Mouse (Mus musculus) cerebellum, adult 2 months (tissue): Measurements from ENCODE around the gene Nrap. TPM values are rescaled to one million over a fixed set of nuclear protein-coding genes. Genes with fewer than 3 reads are reported as not detected.
"Not testable (repeated sequence)": the region's sequence is repeated elsewhere in the genome, so short reads cannot be mapped to it uniquely, and the experiment has no call there.

Source experiments
- DNase-seq, 2 experiments: peaks; one replicate each; pipeline ENCODE4 v3.0.0; 2021
- H3K27ac ChIP-seq: fragments of 200-500 bp; 2 replicates; pipeline ENCODE4 v1.5.1; 2012; ENCODE audit warnings: low read length, control low read depth, inconsistent platforms; ENCODE audit not compliant: insufficient read depth
- H3K27me3 ChIP-seq: fragments of 200-500 bp; 2 replicates; pipeline ENCODE4 v1.6.1; 2012; ENCODE audit warnings: inconsistent platforms, mild to moderate bottlenecking, low read length, moderate library complexity; ENCODE audit not compliant: control insufficient read depth, insufficient read depth
- H3K4me1 ChIP-seq: fragments of 200-500 bp; 2 replicates; pipeline ENCODE4 v1.6.1; 2011; ENCODE audit warnings: low read length; ENCODE audit not compliant: control insufficient read depth, insufficient read depth
- H3K4me3 ChIP-seq: fragments of 200-500 bp; replicated peaks from 2 replicates; pipeline ENCODE3; 2011; ENCODE audit warnings: mild to moderate bottlenecking, low read depth, low read length, control low read depth; ENCODE audit not compliant: insufficient read depth
- CTCF ChIP-seq: fragments of 200-500 bp; IDR thresholded peaks from 2 replicates; pipeline ENCODE4 v1.5.1; 2011; ENCODE audit warnings: low read depth, mild to moderate bottlenecking, control low read depth, low read length, moderate library complexity, borderline replicate concordance; ENCODE audit not compliant: insufficient read depth
- POLR2A ChIP-seq: fragments of 200-500 bp; IDR thresholded peaks from 2 replicates; pipeline ENCODE4 v1.6.1; 2011; ENCODE audit warnings: low read length, control low read depth, borderline replicate concordance; ENCODE audit not compliant: insufficient read depth
- WGBS: fragments of 180-500 bp; shearing (Covaris S2); methylation state at CpG from one replicate; pipeline ENCODE4 v1.1.7; 2018; 5-methylcytosine and 5-hydroxymethylcytosine counted together
- polyA plus RNA-seq: library from polyadenylated mRNA; depleted of rRNA; stranded (reverse); fragments of >200 nt; gene quantifications from 2 replicates; pipeline ENCODE4 v1.2.3, GENCODE M21; 2012

Gene Nrap
- polyA plus RNA-seq, 1 experiment, result 0.74 TPM

DNA sequence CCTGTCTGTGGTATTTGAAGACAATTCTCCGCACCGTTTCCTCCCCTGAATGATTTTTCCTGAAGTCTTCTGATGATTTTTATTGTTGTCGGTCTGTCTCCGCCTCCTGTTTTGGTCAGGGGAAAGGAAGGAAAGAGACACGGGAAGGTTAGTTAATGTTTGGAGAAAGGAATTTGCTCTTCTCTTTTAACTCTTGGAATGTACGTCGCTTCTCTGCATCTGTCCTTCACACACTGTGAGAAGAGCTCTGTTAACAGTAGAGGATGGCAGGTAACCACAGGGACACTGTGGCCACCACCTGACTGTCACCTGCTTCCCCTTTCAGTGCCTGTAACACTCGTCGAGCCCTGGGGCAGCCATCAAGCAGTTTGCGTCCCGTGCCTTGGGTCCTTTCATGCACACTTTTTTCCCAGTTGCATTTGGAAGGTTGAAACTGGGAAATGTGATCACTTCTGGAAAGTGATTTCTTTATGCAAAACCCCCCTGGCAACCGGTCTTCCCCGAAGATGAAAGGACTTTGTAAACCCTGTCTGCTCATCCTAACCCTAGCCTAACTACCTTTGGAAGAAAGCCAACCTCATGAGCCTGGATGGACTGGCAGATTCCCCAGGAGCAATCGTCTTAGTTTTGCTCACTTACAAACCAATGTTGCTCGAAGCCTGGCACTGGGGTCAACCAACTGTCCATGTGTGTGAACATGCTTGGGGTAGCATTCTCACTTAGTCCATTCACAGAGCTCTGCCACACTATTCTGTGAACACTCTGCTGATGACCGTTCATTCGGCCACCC, 35.0 kb upstream of the Nrap start:
- TF ChIP-seq CTCF (no peak), POLR2A (no peak)
- WGBS, result 71% methylated on average over 17 of the region's 17 CpGs
- Histone ChIP-seq H3K4me1 (no peaks in the 10 kb centered on the region), H3K27me3 (no peaks in the 10 kb centered on the region), H3K4me3 (no peak overlapping the region), H3K27ac (no peak overlapping the region)
- DNase-seq, result no peak

DNA sequence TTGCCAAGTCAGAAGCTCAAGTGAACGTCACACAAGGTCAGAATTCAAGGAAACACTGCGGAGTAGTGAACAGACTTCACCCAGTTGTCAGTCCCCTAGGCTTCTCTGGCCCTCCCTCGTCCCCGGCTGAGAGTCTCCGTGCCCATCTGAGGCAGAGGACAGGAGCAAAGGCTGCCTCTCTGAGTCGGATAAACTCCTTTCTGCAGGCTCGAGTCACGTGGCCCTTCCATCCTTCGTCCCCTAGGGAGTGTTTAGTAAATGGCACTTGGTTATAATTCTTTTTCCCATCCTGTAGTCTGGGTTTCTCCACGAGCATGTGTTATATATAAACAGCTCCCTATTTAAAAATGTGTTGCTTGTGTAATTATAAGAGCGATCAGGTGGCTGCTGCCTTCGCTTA, 33.5 kb upstream of the Nrap start:
- no peak for DNase-seq
- Histone ChIP-seq H3K4me1 (no peaks in the 10 kb centered on the region), H3K27me3 (no peaks in the 10 kb centered on the region), H3K4me3 (no peak overlapping the region), H3K27ac (no peak overlapping the region)
- TF ChIP-seq CTCF (no peak), POLR2A (no peak)
- WGBS, result 55% methylated on average over 12 of the region's 12 CpGs

DNA sequence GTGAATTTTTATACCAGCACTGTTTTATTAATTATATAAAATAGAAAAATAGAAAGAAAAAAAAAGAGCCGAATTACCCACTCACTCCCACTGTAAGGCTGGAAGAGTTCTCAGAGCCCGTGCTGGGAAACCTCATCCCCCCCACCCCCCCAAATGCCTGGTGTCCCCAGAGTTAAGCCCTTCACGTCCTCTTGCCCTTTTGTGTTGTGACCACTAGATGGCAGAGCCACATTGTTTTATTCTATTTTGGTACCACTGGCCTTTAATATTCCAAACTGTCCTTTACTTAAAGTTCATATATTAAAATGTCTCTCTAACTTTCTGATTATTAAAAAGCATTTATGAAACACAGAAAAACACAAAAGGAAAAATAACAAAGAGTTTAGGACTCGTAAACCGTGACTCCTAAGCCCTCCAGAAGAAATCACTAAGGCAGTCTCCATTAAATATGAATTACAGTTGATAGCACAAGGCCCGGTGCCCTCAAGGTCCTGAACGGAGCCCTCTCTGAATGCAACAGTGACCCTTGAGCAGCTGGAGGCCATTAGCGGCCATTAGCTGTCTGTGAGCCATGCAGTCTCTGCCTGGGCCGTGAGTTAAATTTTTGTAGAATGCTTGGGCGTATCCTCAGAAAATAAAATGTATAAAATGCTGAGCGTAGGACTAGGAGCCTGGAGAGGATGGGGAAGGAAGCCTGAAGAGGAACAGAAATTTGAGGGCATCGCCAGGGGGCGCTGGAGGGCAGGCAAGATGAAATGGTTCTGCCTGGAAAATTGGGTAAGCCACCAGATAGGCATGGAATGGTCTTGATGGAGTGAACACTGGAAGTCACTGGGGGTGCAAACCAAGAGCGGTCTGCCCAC, 32.9 kb upstream of the Nrap start:
- no peak overlapping the region for H3K4me3 ChIP-seq
- peak; percentile 74 to 83 for DNase-seq
- TF ChIP-seq CTCF, result peak; percentile 84
- TF ChIP-seq POLR2A, result no peak
- no peaks in the 10 kb centered on the region for H3K27me3 ChIP-seq
- H3K4me1 ChIP-seq, result no peaks in the 10 kb centered on the region
- WGBS, result 26% methylated on average over 14 of the region's 14 CpGs
- H3K27ac ChIP-seq, result no peak overlapping the region

DNA sequence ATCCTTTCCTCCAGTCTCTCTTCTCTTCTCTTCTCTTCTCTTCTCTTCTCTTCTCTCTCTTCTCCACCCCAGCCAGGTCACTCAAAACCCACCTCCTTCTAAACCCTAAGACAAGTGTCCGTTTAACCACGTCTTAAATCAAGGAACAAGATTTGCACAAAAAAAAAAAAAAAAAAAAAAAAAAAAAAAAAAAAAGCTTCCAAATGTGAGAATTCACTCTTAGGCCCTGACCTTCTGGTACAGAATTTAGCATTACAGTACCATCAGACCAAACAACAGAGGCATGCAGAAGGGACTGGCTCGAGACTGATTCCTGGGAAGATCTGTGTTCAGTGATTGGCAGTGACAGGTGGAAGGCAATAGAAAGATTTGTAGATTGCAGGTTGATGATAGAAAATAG, 30.5 kb upstream of the Nrap start:
- TF ChIP-seq CTCF (no peak), POLR2A (no peak)
- 81% methylated on average over 3 of the region's 3 CpGs for WGBS

DNA sequence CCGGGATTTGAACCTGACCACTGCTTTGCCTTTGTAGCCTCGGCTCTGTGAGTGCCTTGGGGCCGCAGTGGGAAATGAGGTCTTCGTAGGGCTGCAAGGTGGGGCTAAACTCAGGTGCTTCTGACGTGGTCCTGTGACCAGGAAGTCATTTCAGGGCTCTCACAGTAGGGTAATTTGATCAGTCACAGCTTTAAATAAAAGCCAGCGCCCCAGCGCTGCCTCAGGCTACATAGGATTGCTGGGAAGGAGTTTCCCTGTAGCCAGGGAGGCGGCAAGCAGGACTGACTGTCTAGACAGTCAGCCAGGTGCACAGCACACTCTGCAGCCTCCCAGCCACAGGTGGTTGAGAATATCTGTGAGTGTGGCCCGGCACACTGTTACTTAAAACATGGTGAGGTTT, 29.6 kb upstream of the Nrap start:
- 74% methylated on average over 9 of the region's 9 CpGs for WGBS
- TF ChIP-seq POLR2A, result no peak
- no peak for TF ChIP-seq CTCF
- Histone ChIP-seq H3K27me3 (no peaks in the 10 kb centered on the region), H3K4me1 (no peaks in the 10 kb centered on the region), H3K27ac (no peak overlapping the region), H3K4me3 (no peak overlapping the region)
- no peak for DNase-seq

More for the DNA sequence above, 30.5 kb upstream of the Nrap start:
- no peak overlapping the region for H3K4me3 ChIP-seq
- no peak for DNase-seq
- H3K27me3 ChIP-seq, result no peaks in the 10 kb centered on the region
- H3K4me1 ChIP-seq, result no peaks in the 10 kb centered on the region
- H3K27ac ChIP-seq, result no peak overlapping the region

DNA sequence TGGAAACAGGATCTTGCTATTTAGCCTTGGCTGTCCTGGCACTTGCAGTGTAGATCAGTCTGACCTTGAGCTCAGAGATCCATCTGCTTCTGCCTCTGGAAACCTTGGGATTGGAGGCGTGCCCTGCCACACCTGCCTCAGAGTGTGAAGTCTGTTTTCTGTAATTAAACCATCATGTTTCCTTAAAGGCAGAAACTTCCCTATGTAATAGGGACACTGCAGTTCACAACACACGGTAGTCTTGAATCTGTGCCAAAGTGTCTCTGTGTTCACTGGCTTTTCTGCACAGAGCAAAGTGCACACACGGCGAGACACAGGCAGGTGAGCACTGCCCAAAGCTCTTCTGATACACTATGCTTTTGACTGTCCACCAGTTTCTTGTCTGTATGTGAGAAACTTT, 28.6 kb upstream of the Nrap start:
- H3K4me3 ChIP-seq, result no peak overlapping the region
- 54% methylated on average over 4 of the region's 4 CpGs for WGBS
- no peak for TF ChIP-seq CTCF
- no peak for TF ChIP-seq POLR2A

DNA sequence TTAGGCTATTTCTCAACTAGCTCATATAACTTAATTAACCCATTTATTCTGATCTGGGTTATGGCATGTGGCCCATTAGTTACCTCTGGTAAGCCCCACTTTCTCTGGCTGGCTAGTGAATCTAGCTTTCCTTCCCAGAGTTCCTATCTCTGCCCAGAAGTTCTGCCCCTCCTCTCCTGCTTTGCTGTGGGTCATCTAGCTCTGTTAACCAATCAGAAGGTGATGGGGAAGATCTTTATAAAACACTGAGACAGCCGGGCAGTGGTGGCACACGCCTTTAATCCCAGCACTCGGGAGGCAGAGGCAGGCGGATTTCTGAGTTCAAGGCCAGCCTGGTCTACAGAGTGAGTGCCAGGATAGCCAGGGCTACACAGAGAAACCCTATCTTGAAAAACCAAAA, 20.0 kb upstream of the Nrap start:
- DNase-seq, H3K27ac ChIP-seq: not testable (repeated sequence)
- 100% methylated on average over 4 of the region's 4 CpGs for WGBS

More for the DNA sequence above, 28.6 kb upstream of the Nrap start:
- Histone ChIP-seq H3K27me3 (no peaks in the 10 kb centered on the region), H3K4me1 (no peaks in the 10 kb centered on the region), H3K27ac (no peak overlapping the region)
- DNase-seq, result no peak

DNA sequence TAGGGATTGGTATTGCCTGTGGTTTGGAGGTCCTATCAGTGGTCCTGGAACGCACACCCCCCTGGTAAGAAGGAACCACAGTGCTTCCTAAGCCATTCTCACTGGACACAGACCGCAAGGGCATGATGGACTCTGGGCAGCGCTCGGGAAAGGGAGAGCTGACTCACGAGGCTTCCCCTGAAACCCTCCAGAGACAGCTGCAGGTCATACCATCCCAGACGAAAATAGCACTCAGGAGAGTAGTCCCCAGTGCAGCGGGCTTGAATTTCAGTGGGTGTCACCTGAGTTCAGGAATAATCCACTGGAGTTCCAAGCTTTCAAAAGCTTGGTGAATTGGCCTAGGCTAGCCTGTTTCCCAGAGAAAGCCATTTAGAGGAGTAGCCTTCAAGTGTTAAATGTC, 16.7 kb upstream of the Nrap start:
- H3K27me3 ChIP-seq, result no peaks in the 10 kb centered on the region
- WGBS, result 91% methylated on average over 7 of the region's 7 CpGs
- no peak overlapping the region for H3K4me3 ChIP-seq
- no peak for TF ChIP-seq POLR2A
- no peak for TF ChIP-seq CTCF
- no peak for DNase-seq
- no peaks in the 10 kb centered on the region for H3K4me1 ChIP-seq
- no peak overlapping the region for H3K27ac ChIP-seq

More for the DNA sequence above, 20.0 kb upstream of the Nrap start:
- H3K4me1 ChIP-seq, H3K27me3 ChIP-seq, H3K4me3 ChIP-seq: not testable (repeated sequence)
